Mouse (Mus musculus): ENCODE measurements around the gene Slc27a1.

Slc27a1 gene

DNA sequence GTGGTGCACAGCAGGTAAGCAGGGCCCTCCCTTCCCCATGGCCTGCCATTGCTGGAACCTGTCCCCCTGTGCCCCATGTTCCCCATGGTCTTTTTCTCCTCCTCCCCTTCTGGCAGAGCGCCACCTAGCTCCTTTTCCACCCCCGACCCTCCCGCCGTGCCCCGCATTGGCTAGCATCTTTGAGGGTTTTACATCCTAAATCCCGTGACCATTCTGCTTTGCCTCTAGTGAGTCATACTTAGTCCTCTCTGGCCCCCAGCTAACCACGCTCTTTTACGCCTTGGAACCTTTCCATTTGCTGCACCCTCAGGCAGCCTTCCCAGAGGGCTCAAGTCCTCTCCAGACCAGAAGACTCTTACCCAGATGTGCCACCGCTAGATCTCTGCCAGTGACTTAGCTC is 11.5 kb downstream of the Slc27a1 start:
- no peak for DNase-seq (ENCODE audit: extremely low spot score, low spot score)

DNA sequence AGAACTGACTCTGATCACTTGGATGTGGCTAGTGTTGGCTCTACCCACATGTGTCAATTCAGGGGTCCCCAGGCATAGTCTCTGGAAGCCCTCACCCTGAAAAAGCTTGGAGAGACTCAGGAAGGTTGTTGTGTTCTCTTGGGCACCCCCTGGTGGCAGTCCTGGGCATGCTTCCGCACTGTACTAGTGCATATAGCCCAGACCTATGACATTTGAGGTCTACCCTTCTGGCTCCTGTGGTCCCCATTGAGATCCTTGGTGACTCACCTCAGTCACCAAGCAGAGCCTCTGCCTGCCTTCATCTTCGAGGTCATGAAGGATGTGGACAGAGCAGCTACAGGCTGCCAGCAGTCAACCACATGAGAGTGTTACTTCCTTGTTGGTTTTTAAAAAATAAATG is 18.2 kb downstream of the Slc27a1 start:
- DNase-seq (ENCODE audit: extremely low spot score, low spot score): peak; percentile 44

DNA sequence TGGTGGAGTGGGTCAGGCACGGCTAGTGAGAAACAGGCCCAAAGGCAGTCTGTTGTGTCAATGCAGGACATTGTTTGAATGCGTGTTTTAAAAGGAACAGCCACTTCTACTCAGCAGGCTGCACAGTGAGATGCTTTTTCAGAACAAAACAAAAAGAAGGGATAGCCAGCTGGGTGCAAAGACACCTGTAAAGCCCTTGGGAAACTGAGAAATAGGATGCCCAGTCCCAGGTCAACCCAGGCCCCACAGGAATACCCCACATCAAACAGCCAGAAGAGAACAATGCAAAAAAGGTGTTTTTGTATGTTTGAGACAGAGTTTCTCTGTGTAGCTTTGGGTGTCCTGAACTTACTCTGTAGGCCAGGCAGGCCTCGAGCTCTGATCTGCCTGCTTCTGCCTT is 20.1 kb downstream of the Slc27a1 start:
- DNase-seq (ENCODE audit: extremely low spot score, low spot score): no peak

DNA sequence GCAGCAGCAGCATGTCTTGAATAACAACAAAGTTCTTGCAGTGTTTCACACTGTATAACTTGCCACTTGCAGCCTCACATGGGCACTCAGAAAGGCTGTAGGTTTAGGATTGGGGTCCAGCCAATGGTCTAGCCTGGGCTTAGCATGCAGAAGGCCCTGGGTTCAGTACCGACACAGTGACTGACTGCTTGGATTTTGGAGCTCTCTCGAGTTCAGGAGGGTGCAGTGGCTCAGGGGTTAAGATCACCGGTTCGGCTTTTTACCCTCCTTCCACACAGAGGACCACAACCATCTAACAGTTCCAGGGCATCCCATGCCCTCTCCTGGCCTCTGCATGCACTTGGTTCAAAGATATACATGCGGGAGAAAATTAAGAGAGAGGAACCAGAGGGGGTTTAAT is 22.3 kb downstream of the Slc27a1 start:
- no peak for DNase-seq (ENCODE audit: extremely low spot score, low spot score)

DNA sequence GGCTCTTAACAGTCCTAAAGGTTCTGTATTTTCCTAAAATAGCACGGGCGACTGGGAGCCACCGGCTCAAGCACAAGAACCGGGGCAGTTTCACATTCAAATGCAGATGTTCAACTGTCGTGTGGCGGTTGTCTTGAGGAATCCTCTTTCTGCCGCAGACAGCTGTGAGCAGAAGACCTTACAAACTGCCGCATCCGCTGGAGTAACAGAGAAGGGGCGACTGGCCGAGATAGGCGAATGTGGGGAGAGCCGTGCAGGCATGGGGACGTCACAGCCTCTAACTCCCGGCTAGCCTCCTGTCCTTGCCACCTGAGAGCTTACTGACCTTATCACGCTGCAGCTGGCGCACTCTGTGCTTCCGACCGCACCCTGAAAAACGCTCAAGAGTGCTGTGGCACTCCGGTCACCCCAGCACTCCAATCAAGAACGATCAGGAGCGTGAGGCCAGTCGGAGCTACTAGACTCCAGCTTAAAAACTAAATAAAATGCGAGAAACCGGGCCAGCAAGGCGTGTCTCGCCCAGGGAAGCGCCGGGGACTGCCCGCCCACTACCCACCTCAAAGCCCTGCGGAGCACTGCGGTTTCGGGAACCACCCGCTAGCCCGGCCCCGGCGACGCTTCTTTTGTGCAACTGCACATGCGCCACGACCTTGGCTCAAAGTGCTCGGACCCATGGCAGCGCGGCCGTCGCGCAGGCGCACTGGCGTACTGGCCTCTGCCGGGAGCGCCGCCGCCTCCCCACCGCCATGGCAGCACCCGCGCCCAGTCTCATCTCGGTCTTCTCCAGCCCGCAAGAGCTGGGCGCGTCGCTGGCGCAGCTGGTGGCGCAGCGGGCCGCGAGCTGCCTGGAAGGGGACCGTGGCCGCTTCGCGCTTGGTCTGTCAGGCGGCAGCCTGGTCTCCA is 23.0 kb downstream of the Slc27a1 start, which contains the start of gene Pgls:
TSS of gene Pgls (plus strand) at position 706 of the 903 bp plus-strand sequence.
- peak; percentile 94 for DNase-seq (ENCODE audit: extremely low spot score, low spot score)

DNA sequence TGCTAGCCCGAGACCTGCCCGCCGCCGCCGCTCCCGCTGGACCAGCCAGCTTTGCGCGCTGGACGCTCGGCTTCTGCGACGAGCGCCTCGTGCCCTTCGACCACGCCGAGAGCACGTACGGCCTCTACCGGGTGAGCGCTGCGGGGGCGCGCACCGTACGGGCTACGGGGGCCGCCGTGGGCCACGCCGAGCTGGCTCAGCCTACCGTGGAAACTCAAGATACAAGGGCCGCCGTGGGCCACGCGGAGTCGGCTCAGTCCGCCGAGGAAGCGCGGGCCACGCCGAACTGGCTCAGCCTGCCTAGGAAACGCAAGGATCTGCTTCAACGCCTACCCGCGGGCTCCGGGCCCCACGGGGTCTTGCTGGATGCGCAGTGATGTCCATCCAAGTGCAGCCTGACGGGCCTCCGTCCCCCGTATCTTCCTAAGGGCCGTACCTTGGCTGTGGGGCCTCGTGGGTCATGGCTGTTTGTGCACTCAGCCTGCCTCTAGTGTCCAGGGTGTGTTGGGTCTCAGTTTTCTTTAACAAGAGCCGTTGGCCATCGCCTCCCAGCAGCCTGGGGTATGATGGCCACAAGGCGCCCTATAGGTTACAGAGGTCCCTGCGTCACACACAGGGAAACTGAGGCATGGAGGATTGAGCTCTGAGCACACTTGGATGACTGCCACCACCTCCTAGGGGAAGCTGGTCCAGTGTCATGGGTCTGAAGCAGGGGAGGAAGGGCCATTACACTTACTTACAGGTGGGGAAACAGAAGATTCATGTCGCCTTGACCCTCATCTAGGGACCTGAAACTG is 23.9 kb downstream of the Slc27a1 start:
- DNase-seq (ENCODE audit: extremely low spot score, low spot score): no peak

DNA sequence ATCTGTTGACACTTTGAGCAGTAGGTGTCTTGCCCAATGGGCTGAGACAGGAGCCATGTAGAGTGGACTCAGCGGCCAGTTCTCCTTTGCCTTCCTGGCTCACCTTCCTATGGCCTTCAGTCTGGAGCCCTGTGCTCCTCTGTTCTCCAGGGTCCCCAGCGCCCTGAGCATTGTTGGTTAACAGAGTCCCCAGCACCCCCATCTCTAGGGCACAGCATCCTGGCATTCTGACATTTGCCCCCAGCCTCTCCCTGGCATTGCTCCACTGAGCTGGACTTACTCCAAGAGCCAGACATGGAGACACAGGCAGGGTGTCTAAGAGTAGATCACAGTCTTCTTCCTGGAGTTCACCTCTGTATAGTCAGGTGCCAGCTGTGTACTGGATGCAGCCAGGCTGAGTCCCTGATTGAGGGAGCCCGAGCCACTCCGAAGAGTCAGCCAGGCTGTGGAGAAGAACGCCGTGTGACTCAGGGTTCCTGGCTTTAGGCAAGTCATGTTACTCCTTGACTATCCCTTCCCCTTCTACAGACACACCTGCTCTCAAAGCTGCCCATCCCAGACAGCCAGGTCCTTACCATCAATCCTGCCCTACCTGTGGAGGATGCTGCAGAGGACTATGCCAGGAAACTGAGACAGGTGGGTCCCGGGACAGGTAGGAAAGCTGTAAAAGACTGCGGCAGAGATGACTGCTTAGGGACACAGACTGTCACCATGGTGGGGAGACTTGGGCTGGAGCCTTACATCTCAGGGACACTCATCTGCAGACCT is 25.1 kb downstream of the Slc27a1 start:
- DNase-seq (ENCODE audit: extremely low spot score, low spot score): no peak

DNA sequence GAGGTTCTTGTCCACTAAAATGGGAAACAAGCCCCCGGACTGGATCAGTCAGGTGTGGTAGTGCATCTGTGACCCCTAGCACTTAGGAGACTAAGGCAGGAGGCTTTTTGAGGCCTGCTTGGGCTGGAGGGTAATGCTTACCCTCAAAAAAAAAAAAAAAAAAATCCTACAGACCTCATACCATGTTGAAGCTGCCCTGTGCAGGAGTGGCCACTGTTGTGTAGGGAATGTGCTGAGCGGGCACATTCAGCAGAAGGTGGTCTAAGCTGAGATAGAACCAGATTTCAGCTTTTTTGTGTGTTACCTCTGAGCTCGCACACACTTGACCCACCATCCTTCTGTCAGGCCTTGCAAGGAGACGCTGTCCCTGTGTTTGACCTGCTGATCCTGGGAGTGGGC is 25.6 kb downstream of the Slc27a1 start:
- no peak for DNase-seq (ENCODE audit: extremely low spot score, low spot score)

DNA sequence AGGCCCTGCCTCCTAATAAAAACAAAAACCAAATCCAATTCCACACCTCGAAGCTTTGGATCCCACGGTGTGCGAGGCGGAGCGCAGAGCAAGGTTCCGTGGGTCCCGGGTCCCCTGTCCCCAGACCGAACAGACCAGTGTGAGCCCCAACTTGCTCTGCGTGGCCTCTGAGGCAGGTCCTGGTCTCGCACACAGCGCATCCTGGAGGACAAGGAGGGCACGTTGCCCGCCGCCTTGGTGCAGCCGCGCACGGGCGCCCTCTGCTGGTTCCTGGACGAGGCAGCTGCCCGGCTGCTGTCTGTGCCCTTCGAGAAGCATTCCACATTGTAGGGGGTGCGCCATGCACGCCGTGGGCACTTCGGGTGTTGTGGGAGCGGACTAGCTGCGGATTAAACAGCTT is 27.2 kb downstream of the Slc27a1 start:
- peak; percentile 89 for DNase-seq (ENCODE audit: extremely low spot score, low spot score)

DNA sequence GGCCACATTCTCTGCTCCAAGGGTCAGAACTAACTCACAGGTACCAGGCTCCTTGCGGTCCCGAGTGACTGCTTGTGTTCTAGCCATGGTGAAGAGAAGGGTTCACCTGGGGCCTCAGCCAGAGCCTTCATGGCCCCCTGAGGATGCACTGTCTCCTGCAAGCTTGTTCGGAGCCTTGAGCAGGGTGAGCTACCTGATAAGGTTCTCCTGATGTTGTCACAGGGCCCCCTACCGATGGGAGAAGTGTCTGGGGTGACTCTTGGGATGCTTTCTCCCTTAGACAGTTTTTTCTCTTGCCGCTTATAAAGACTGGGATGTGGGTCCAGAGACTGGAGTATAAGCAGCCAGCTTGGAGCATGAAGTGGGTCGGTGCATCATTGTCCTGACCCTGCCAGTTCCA is 27.7 kb downstream of the Slc27a1 start:
- no peak for DNase-seq (ENCODE audit: extremely low spot score, low spot score)

DNA sequence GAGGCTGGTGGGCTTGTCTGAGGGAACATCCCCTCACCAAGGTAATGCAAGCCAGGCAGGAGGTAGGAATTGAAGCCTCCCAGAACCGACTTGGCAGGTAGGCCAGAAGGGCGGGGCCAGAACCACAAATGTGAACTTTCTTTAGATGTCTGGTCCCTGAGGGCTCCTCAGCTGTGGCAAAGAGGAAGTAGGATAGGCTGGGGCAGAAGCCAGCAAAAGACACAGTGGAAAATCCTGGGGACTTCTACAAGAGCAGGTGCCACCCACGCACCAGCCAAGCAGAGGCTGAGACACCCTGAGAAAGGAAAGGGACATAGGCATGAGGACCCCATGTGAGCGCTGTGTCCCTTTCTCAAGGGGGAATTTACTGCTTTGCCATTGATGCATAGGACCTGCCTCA is 28.1 kb downstream of the Slc27a1 start:
- no peak for DNase-seq (ENCODE audit: extremely low spot score, low spot score)

DNA sequence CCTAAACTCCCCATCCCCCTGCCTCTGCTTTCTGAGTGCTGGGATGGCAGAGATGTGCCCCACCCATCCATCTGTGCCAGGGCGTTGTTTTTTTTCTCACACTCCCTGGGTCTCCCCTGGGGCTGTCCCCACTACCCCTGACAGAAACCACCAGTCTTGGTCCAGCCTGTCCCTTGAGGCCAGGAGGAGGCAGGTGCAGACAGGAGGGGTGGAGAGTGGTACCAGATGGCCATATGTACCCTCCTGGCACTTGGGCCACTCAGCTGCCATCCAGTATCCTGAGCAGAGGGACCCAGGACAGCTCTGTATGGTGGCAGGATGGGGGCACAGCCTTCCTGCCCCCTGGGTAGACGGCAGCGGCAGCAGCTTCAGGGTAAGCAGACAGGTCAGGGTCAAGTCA is 28.8 kb downstream of the Slc27a1 start, which contains the start of gene Fam129c:
TSS of gene Fam129c (plus strand) at position 198 of the 400 bp plus-strand sequence.
- DNase-seq (ENCODE audit: extremely low spot score, low spot score): no peak

DNA sequence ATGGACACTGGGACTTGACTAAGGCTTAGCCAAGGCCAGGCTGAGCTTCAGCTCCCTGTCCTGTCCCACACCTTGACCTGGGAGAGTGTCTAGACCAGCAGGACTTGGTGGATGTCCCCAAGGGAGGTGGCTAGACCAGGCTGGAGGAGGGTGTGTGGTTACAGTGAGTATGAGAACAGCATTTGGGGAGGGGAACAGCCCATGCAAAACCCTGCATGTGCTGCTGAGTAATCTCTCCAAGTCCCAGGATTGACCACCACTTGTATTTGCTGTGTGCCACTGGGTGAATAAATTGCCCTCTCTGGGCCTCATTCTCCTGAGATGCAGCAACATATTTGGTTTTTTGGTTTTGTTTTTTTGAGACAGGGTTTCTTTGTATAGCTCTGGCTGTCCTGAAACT is 29.7 kb downstream of the Slc27a1 start:
- no peak for DNase-seq (ENCODE audit: extremely low spot score, low spot score)

DNA sequence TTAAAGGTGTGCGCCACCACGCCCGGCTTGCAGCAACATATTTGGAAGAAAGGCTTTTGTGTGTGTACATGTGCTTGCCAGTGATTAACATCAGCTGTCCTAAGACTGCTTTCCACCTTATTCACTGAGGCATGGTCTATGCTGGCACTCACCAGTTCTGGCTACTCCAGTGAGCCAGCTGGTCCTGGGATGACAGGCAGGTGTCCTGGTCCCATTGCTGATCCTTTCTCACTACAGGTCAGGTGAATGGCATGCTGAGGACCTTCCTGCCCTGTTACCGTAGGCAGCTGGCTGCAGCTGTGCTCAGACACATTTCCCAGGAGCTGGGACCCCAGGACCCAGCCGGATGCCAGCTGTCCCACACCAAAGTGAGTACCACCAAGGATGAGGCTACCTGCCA is 30.2 kb downstream of the Slc27a1 start:
- no peak for DNase-seq (ENCODE audit: extremely low spot score, low spot score)

DNA sequence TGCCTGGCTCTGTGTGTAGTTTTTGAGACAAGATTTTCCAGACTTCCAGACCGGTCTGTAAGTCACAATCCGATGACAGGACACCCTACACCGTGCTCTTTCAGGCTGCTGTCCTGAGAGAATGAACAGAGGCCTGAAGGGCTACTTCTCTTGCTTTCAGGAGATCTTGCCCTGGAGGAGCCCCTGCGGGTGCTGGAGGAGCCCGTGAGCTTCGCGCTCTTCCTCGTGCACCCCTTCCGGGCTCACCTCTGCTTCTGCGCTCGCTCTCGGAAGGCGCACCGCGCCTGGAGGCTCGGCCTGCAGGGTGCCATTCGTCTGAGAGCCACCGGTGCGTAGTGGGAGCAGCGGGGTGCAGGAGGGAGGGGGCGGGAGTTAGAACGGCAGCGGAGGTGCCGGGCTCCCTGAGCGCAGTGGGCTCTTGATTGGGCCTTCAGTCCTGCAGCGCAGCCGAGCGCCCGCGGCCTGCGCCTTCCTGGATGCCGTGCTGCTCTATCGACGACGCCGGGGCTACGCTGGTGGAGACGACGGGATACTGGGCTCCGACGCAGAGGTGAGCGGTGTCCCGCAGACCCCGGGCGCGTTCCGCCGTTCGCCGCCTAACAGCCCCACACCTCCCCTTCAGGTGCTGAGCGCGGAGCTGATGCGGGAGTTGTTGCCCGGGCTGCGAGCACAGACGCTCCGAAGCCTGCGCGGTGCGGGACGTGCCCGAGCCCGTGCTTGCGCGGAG is 33.4 kb downstream of the Slc27a1 start:
- DNase-seq (ENCODE audit: extremely low spot score, low spot score): peak; percentile 54

DNA sequence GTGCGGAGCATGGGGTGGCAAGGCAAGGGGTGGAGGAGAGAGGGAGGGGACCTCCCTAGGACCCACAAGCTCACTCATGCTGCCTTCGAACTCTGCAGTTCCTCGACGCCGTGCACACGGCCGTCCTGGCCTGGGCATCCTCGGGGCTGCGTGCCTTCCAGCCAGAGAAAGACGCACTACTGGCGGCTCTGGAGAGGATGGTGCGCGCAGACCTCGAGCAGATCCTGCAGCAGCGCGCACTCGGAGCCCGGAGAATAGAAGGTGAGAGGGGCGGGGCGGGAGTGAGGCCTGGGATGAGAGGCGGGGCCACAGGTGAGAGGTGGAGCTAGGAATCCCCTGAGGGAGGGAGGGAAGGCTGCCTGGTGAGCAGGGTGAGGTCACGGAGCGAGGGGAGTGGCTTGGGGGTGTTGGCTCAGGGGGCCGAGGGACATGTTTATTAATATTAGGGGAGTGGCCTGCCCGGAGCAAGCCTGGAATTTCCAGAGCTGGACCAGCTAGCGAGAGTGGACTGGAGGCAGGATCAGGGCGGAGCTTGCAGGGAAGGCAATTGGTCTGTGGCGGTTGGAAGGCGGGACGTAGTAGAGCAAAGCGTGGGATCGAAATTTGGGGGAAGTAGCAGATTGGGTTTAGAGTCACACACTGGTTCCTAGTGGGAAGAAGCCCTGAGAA is 34.1 kb downstream of the Slc27a1 start:
- DNase-seq (ENCODE audit: extremely low spot score, low spot score): peak; percentile 67

DNA sequence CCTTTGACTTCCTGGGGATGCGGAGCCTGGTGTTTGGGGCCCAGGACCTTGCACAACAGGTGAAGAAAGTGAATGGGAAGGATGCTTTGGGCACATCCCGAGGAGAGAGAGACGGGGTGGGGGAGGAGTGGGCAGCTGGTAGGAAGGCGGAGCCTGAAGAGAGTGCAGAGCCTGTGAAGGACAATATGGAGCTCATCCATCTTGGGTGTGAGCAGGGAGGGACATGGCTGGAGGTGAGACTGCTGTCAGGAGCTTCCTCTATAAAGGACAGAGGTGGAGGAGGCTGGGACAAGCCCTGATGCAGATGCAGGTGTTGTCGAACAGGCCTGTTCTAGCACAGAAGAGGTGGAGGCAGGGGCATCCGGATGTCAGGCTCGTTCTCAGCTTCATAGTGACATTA is 35.3 kb downstream of the Slc27a1 start:
- DNase-seq (ENCODE audit: extremely low spot score, low spot score): no peak

DNA sequence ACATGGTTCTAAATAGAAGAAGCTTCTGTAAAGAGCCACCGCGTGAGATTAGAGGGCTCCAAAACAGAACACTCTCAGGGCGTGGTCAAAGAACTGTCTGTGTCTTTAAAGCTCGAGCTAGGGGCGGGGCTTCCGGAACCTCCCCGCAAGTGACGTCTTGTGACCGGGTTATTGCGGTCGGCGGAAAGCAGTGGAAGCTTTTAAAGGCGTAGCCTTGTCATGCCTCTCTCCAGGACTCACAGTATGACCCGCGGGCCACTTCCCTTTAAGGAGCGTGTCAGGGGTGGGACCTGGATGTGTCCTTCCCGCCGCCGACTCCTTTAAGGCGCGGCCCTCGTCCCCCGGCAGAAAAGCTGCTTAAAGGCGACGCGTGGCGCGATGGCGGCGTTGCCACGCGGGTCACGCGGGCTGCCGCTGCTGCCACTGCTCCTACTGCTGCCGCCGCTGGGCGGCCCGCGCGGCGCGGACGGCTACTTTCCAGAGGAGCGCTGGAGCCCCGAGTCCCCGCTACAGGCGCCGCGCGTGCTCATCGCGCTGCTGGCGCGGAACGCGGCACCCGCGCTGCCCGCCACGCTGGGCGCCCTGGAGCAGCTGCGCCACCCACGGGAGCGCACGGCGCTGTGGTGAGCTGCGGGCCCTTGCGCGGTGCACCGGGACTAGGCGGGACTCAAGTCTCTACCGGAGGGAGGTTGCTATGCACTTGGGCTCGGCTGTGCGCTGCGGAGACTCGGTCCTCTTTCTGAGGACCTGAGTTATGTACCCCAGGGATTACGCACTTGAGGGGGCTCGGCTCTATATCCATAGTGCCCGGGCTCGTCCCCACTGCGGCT is 42.4 kb downstream of the Slc27a1 start, which contains the start of gene Colgalt1:
TSS of gene Colgalt1 (plus strand) at position 177 of the 830 bp plus-strand sequence.
- peak; percentile 96 for DNase-seq (ENCODE audit: extremely low spot score, low spot score)

DNA sequence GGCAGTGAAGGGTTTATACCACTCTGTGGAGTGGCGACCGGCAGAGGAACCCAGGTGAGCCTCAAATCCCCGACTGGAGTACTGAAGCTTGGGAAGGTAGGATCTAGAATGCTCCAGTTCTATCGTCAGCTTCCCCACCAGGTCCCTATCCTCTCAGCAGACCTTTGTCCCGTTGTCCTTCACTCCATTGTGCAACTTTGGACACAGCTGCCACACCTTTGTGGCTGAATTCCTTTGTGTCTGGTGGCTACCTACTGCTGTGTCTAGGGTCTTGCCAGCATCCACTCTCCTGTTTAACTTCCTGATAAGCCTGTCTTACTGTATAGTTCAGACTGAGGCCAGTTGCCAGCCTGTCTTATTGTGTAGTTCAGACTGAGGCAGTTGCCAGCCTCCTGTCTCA is 43.5 kb downstream of the Slc27a1 start:
- no peak for DNase-seq (ENCODE audit: extremely low spot score, low spot score)
